Mouse (Mus musculus) forebrain, embryonic 13.5 days (tissue): ENCODE measurements at regions not wholly inside any gene's neighbourhood (a gene's known extent, or its start where the extent isn't known, plus 50 kb on each side); places are given as distances from the start of the nearest gene placed in this dataset.
A peak's percentile ranks its signal among the peaks of the same experiment; 100 is the strongest.

Source experiments
- ATAC-seq: fragments of 200-750 bp; cut with Nextera tagmentation; 2 replicates; pipeline ENCODE4 v1.8.0; 2017
- H3K27ac ChIP-seq: fragments of 300-500 bp; sonication (generic); 2 replicates; pipeline ENCODE4 v1.5.1; 2015; ENCODE audit warnings: inconsistent platforms, mild to moderate bottlenecking, moderate library complexity
- H3K27me3 ChIP-seq: fragments of 300-500 bp; sonication (generic); 2 replicates; pipeline ENCODE4 v1.6.1; 2015; ENCODE audit warnings: mild to moderate bottlenecking, inconsistent platforms
- H3K36me3 ChIP-seq: fragments of 300-500 bp; sonication (generic); 2 replicates; pipeline ENCODE4 v1.6.1; 2015; ENCODE audit warnings: mild to moderate bottlenecking, inconsistent platforms; ENCODE audit not compliant: poor library complexity, severe bottlenecking
- H3K4me1 ChIP-seq: fragments of 300-500 bp; sonication (generic); 2 replicates; pipeline ENCODE4 v1.6.1; 2015; ENCODE audit warnings: inconsistent platforms
- H3K4me2 ChIP-seq: fragments of 300-500 bp; sonication (generic); 2 replicates; pipeline ENCODE4 v1.6.1; 2015; ENCODE audit warnings: inconsistent platforms, mild to moderate bottlenecking, moderate library complexity
- H3K4me3 ChIP-seq: fragments of 300-500 bp; sonication (generic); 2 replicates; pipeline ENCODE4 v1.5.1; 2015; ENCODE audit warnings: mild to moderate bottlenecking, inconsistent platforms
- H3K9ac ChIP-seq: fragments of 300-500 bp; sonication (generic); 2 replicates; pipeline ENCODE4 v1.6.1; 2015; ENCODE audit warnings: mild to moderate bottlenecking, inconsistent platforms
- H3K9me3 ChIP-seq: fragments of 300-500 bp; sonication (generic); replicated peaks from 2 replicates; pipeline ENCODE4 v1.6.1; 2016; ENCODE audit warnings: inconsistent platforms
- WGBS: fragments of 180-500 bp; shearing (Covaris S2); methylation state at CpG from one replicate; pipeline ENCODE4 v1.1.7; 2015; 5-methylcytosine and 5-hydroxymethylcytosine counted together

GRCm38 (mm10) chr4:97439288-97440029, 256.5 kb upstream of the Gm10192 start:
- Histone ChIP-seq H3K4me3 (no peak overlapping the region), H3K27ac (no peak overlapping the region), H3K4me1 (peaks cover 10% of the 10 kb centered on the region), H3K9me3 (no peaks in the 10 kb centered on the region), H3K27me3 (no peaks in the 10 kb centered on the region), H3K36me3 (no peaks in the 10 kb centered on the region), H3K9ac (no peak overlapping the region), H3K4me2 (no peak overlapping the region)
- WGBS, result 66% methylated on average over 5 of the region's 5 CpGs
- 0 out of 2 replicates have a peak, but pooled peaks have one; percentile 45 for ATAC-seq

- Histone ChIP-seq H3K9ac (no peak overlapping the region), H3K27ac (no peak overlapping the region), H3K4me3 (no peak overlapping the region), H3K4me1 (0 out of 2 replicates have a peak, but pooled peaks cover 2% of the 10 kb centered on the region), H3K27me3 (no peaks in the 10 kb centered on the region), H3K9me3 (no peaks in the 10 kb centered on the region), H3K36me3 (no peaks in the 10 kb centered on the region), H3K4me2 (no peak overlapping the region)
- WGBS, result 62% methylated on average over 1 of the region's 1 CpGs
- no peak for ATAC-seq
These were observed 249.7 kb upstream of the Gm10192 start for GRCm38 (mm10) chr4:97432681-97433080.

- Histone ChIP-seq H3K4me1 (0 out of 2 replicates have a peak, but pooled peaks cover 2% of the 10 kb centered on the region), H3K27me3 (no peaks in the 10 kb centered on the region), H3K9ac (no peak overlapping the region), H3K9me3 (no peaks in the 10 kb centered on the region), H3K36me3 (no peaks in the 10 kb centered on the region), H3K4me2 (no peak overlapping the region), H3K27ac (no peak overlapping the region), H3K4me3 (no peak overlapping the region)
- no peak for ATAC-seq
- WGBS, result 86% methylated on average over 1 of the region's 1 CpGs
These were observed 249.1 kb upstream of the Gm10192 start for GRCm38 (mm10) chr4:97432094-97432493.

GRCm38 (mm10) chr4:97431239-97431638, 248.3 kb upstream of the Gm10192 start:
- 29% methylated on average over 2 of the region's 2 CpGs for WGBS
- 0 out of 2 replicates have a peak, but pooled peaks cover 2% of the 10 kb centered on the region for H3K4me1 ChIP-seq
- H3K9ac ChIP-seq, result no peak overlapping the region
- H3K27me3 ChIP-seq, result no peaks in the 10 kb centered on the region
- no peak overlapping the region for H3K27ac ChIP-seq
- H3K4me2 ChIP-seq, result no peak overlapping the region
- no peak overlapping the region for H3K4me3 ChIP-seq
- no peaks in the 10 kb centered on the region for H3K36me3 ChIP-seq
- no peak for ATAC-seq
- H3K9me3 ChIP-seq, result no peaks in the 10 kb centered on the region

GRCm38 (mm10) chr4:97419845-97420244, 236.9 kb upstream of the Gm10192 start:
- H3K4me3 ChIP-seq, result no peak overlapping the region

GRCm38 (mm10) chr4:97418616-97419015, 235.7 kb upstream of the Gm10192 start:
- peak overlapping the region; percentile 31; the same call in 1 of the 2 replicates for H3K27ac ChIP-seq
- peaks cover 11% of the 10 kb centered on the region for H3K4me1 ChIP-seq
- H3K27me3 ChIP-seq, result no peaks in the 10 kb centered on the region
- H3K4me2 ChIP-seq, result no peak overlapping the region
- peak; percentile 89 for ATAC-seq
- 9% methylated on average over 5 of the region's 5 CpGs for WGBS
- H3K36me3 ChIP-seq, result no peaks in the 10 kb centered on the region
- H3K9me3 ChIP-seq, result no peaks in the 10 kb centered on the region
- H3K4me3 ChIP-seq, result no peak overlapping the region
- H3K9ac ChIP-seq, result no peak overlapping the region

More at GRCm38 (mm10) chr4:97419845-97420244, 236.9 kb upstream of the Gm10192 start:
- no peak for ATAC-seq
- Histone ChIP-seq H3K27me3 (no peaks in the 10 kb centered on the region), H3K9me3 (no peaks in the 10 kb centered on the region), H3K9ac (no peak overlapping the region), H3K4me1 (peaks cover 11% of the 10 kb centered on the region), H3K36me3 (no peaks in the 10 kb centered on the region), H3K4me2 (no peak overlapping the region), H3K27ac (no peak overlapping the region)
- 88% methylated on average over 1 of the region's 1 CpGs for WGBS

- H3K4me1 ChIP-seq, result peaks cover 11% of the 10 kb centered on the region
- H3K27ac ChIP-seq, result 0 out of 2 replicates have a peak overlapping the region, but pooled peaks have one; percentile 31
- no peaks in the 10 kb centered on the region for H3K36me3 ChIP-seq
- H3K4me3 ChIP-seq, result no peak overlapping the region
- H3K9ac ChIP-seq, result no peak overlapping the region
- H3K9me3 ChIP-seq, result no peaks in the 10 kb centered on the region
- ATAC-seq, result no peak
- H3K27me3 ChIP-seq, result no peaks in the 10 kb centered on the region
- no peak overlapping the region for H3K4me2 ChIP-seq
These were observed 235.0 kb upstream of the Gm10192 start for GRCm38 (mm10) chr4:97417943-97418342.

GRCm38 (mm10) chr4:97408633-97409296, 225.8 kb upstream of the Gm10192 start:
- Histone ChIP-seq H3K9ac (no peak overlapping the region), H3K4me3 (no peak overlapping the region), H3K27me3 (no peaks in the 10 kb centered on the region), H3K9me3 (no peaks in the 10 kb centered on the region), H3K4me1 (no peaks in the 10 kb centered on the region), H3K36me3 (no peaks in the 10 kb centered on the region), H3K4me2 (no peak overlapping the region), H3K27ac (no peak overlapping the region)
- 29% methylated on average over 7 of the region's 7 CpGs for WGBS
- ATAC-seq, result no peak; the same call in 1 of the 2 replicates

GRCm38 (mm10) chr4:97394697-97395280, 211.8 kb upstream of the Gm10192 start:
- H3K9ac ChIP-seq, result no peak overlapping the region
- 89% methylated on average over 3 of the region's 3 CpGs for WGBS

GRCm38 (mm10) chr4:97381084-97381483, 198.1 kb upstream of the Gm10192 start:
- WGBS, result 76% methylated on average over 3 of the region's 3 CpGs
- Histone ChIP-seq H3K36me3 (no peaks in the 10 kb centered on the region), H3K27ac (no peak overlapping the region), H3K4me1 (peaks cover 7% of the 10 kb centered on the region; the same call in 1 of the 2 replicates), H3K9me3 (no peaks in the 10 kb centered on the region), H3K27me3 (no peaks in the 10 kb centered on the region), H3K9ac (no peak overlapping the region), H3K4me2 (no peak overlapping the region), H3K4me3 (no peak overlapping the region)
- ATAC-seq, result no peak

More at GRCm38 (mm10) chr4:97394697-97395280, 211.8 kb upstream of the Gm10192 start:
- Histone ChIP-seq H3K27ac (no peak overlapping the region), H3K36me3 (no peaks in the 10 kb centered on the region), H3K9me3 (no peaks in the 10 kb centered on the region), H3K4me2 (no peak overlapping the region), H3K4me1 (no peaks in the 10 kb centered on the region), H3K4me3 (no peak overlapping the region), H3K27me3 (no peaks in the 10 kb centered on the region)
- ATAC-seq, result no peak

- no peaks in the 10 kb centered on the region for H3K36me3 ChIP-seq
- no peak overlapping the region for H3K4me2 ChIP-seq
- H3K9ac ChIP-seq, result no peak overlapping the region
- H3K4me1 ChIP-seq, result peaks cover 7% of the 10 kb centered on the region; the same call in 1 of the 2 replicates
- H3K4me3 ChIP-seq, result no peak overlapping the region
- no peaks in the 10 kb centered on the region for H3K9me3 ChIP-seq
- peaks cover 2% of the 10 kb centered on the region; the same call in 1 of the 2 replicates for H3K27me3 ChIP-seq
- 9% methylated on average over 8 of the region's 8 CpGs for WGBS
- ATAC-seq, result peak; percentile 84
- H3K27ac ChIP-seq, result no peak overlapping the region
These were observed 194.9 kb upstream of the Gm10192 start for GRCm38 (mm10) chr4:97377593-97378542.
